Mouse (Mus musculus) embryonic facial prominence, embryonic 11.5 days (tissue): ENCODE measurements around the gene Klf15. TPM values are rescaled to one million over a fixed set of nuclear protein-coding genes. Genes with fewer than 3 reads are reported as not detected.
A peak's percentile ranks its signal among the peaks of the same experiment; 100 is the strongest.

ENCODE experiments used
- ATAC-seq: fragments of 200-750 bp; cut with Nextera tagmentation; replicated peaks from 2 replicates; pipeline ENCODE4 v1.8.0; 2017; ENCODE audit warnings: low read depth; ENCODE audit not compliant: insufficient number of reproducible peaks, low FRiP score, low TSS enrichment
- DNase-seq: peaks from one replicate; pipeline ENCODE4 v3.0.0-alpha.2; 2015; ENCODE audit warnings: low spot score
- H3K27ac ChIP-seq: fragments of 300-500 bp; sonication (generic); replicated peaks from 2 replicates; pipeline ENCODE4 v1.5.1; 2014; ENCODE audit warnings: mild to moderate bottlenecking, low read depth, low read length, control low read depth
- H3K27me3 ChIP-seq: fragments of 300-500 bp; sonication (generic); 2 replicates; pipeline ENCODE4 v1.6.1; 2014; ENCODE audit warnings: mild to moderate bottlenecking, low read length, moderate library complexity, mixed read lengths; ENCODE audit not compliant: control insufficient read depth, insufficient read depth
- H3K36me3 ChIP-seq: fragments of 300-500 bp; sonication (generic); replicated peaks from 2 replicates; pipeline ENCODE4 v1.6.1; 2014; ENCODE audit warnings: low read depth, mild to moderate bottlenecking, low read length, moderate library complexity, mixed read lengths; ENCODE audit not compliant: control insufficient read depth, insufficient read depth
- H3K4me1 ChIP-seq: fragments of 300-500 bp; sonication (generic); 2 replicates; pipeline ENCODE4 v1.6.1; 2014; ENCODE audit warnings: low read length, mixed read lengths; ENCODE audit not compliant: control insufficient read depth, insufficient read depth
- H3K4me2 ChIP-seq: fragments of 300-500 bp; sonication (generic); 2 replicates; pipeline ENCODE4 v1.6.1; 2014; ENCODE audit warnings: low read depth, mild to moderate bottlenecking, control low read depth, low read length, moderate library complexity
- H3K4me3 ChIP-seq: fragments of 300-500 bp; sonication (generic); 2 replicates; pipeline ENCODE4 v1.5.1; 2014; ENCODE audit warnings: low read depth, low read length, control low read depth
- H3K9ac ChIP-seq: fragments of 300-500 bp; sonication (generic); replicated peaks from 2 replicates; pipeline ENCODE4 v1.6.1; 2014; ENCODE audit warnings: mild to moderate bottlenecking, control low read depth, low read length
- H3K9me3 ChIP-seq: fragments of 300-500 bp; sonication (generic); replicated peaks from 2 replicates; pipeline ENCODE4 v1.6.1; 2016; ENCODE audit warnings: mild to moderate bottlenecking, low read length, inconsistent platforms, mixed read lengths; ENCODE audit not compliant: control insufficient read depth
- WGBS: fragments of 180-500 bp; shearing (Covaris S2); extraction: QIAGEN DNeasy Blood & Tissue Kit; methylation state at CpG from one replicate; pipeline ENCODE4 v1.1.7; 2014; 5-methylcytosine and 5-hydroxymethylcytosine counted together
- polyA plus RNA-seq: library from polyadenylated mRNA; unstranded; fragments of >200 nt; fragmentation: Nextera tagmentation; extraction: Ambion mirVana; gene quantifications from 2 replicates; pipeline ENCODE4 v1.2.1, GENCODE M21; 2014

Klf15 gene
- polyA plus RNA-seq, 1 experiment from 2014 or later = 3.8 TPM

DNA sequence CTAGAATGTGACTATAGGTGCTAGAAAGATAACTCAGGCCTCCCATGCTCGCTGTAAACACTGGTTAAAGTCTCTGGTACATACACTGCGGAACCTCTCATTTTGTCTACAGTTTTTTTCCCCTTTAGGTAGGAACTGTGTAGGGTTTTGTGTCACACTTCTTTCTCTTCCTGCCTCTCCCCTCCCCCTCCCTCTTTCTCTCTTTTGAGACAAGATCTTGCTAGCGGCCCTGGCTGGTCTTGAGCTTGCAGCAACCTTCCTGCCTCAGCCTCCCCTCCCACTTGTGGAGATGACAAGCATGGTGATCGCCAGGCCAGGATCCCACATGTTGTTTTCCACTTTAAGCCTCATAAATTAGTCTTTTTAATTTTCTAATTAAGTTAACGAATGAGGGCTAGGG, 8.6 kb upstream of the Klf15 start:
- Histone ChIP-seq H3K36me3 (no peaks in the 10 kb centered on the region), H3K27me3 (no peaks in the 10 kb centered on the region), H3K4me1 (no peaks in the 10 kb centered on the region), H3K27ac (no peak overlapping the region), H3K4me3 (no peak overlapping the region), H3K9me3 (no peaks in the 10 kb centered on the region), H3K4me2 (no peak overlapping the region), H3K9ac (no peak overlapping the region)
- ATAC-seq (no peak), DNase-seq (no peak)
- 85% methylated on average over 5 of the region's 5 CpGs for WGBS

DNA sequence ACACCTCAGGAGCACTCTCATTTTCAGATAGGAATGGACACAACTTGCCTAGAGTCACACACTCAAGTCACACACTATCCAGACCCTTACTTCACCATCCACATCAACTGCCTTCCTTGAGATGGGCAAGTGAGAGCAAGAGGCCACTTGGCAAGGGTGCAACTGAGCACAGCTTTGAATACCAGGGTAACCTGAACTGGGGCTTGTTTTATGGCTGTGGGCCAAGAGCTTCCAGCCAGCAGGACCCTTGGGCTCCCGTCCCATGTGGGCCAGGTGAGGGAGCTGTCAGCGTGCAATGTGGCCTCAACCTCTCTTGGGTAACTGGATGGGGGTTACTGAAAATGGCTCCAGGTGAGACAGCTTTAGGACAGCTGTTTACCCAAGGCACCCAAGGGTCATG, 5.0 kb upstream of the Klf15 start:
- no peak for DNase-seq
- H3K27ac ChIP-seq = no peak overlapping the region
- no peaks in the 10 kb centered on the region for H3K36me3 ChIP-seq
- peaks cover 2% of the 10 kb centered on the region for H3K27me3 ChIP-seq
- WGBS = 83% methylated on average over 2 of the region's 2 CpGs
- H3K4me3 ChIP-seq = no peak overlapping the region
- H3K9me3 ChIP-seq = no peaks in the 10 kb centered on the region
- ATAC-seq = no peak
- H3K4me1 ChIP-seq = no peaks in the 10 kb centered on the region
- H3K9ac ChIP-seq = no peak overlapping the region
- H3K4me2 ChIP-seq = no peak overlapping the region

DNA sequence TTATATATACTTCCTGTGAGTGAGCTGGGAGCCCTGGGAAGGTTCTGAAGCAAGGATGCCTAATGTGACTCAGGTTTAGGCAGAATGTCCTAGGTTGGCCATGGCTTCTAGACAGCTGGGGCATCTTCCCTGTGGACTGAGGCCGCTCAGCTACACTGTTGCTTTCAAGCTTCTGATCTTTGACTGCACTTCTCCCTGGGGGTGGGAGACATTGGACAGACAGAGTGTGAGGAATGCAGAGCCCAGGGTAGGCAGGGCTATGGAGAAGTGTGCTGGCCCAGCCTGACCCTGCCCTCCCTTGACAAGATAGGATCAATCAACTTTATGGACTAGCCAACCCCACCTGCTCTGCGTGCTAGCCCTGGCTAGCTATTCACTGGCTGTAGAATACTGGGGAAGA, 1.2 kb upstream of the Klf15 start:
- 65% methylated on average over 2 of the region's 2 CpGs for WGBS
- DNase-seq = no peak
- Histone ChIP-seq H3K9me3 (no peaks in the 10 kb centered on the region), H3K27me3 (peaks cover 2% of the 10 kb centered on the region), H3K9ac (no peak overlapping the region), H3K36me3 (no peaks in the 10 kb centered on the region), H3K4me1 (no peaks in the 10 kb centered on the region), H3K4me2 (no peak overlapping the region), H3K4me3 (no peak overlapping the region), H3K27ac (no peak overlapping the region)
- ATAC-seq = no peak

DNA sequence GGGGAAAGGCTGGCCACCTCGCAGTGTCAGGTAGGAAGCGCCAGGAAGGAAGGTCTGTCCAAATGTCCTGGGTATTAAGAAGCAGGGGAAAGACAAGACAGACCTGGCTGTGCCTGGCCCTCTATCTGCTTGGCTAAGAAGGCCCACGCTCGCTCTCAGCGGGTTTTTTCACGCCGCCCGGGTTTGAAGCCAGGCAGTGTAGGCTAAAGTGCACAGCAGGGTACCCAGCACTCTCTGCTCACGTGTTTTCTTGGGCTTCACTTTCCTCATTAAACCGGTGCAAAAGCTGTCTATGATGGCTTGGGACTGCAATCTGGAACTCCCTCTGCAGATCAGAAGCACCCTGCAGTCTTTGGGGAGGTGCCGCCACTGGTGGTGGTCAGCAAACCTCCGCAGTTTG, 605 bp upstream of the Klf15 start:
- Histone ChIP-seq H3K9me3 (no peaks in the 10 kb centered on the region), H3K27me3 (peaks cover 2% of the 10 kb centered on the region), H3K4me1 (no peaks in the 10 kb centered on the region), H3K9ac (no peak overlapping the region), H3K27ac (no peak overlapping the region), H3K4me2 (peak overlapping the region; percentile 100), H3K36me3 (no peaks in the 10 kb centered on the region), H3K4me3 (peak overlapping the region; percentile 61)
- ATAC-seq (no peak), DNase-seq (no peak)
- WGBS = 7% methylated on average over 12 of the region's 12 CpGs

DNA sequence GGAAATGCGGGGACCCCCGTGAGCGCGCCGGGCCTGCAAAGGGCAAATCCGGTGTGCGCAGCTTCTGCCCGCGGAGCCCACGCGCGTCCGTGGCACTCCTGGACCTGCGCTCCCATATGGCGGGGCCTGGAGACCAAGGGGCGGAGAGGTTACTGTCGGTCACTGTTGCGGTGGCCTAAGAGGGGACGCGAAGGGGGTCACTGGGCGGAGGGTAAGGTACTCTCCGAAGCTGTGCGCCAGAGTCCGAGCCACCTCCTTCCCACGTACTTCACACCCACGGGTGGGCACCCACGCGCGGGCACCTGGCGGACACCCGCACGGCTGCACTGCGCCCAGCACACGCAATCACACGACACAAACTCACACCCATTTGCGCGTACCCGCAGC, 458 bp downstream of the Klf15 start:
- Histone ChIP-seq H3K9ac (peak overlapping the region; percentile 65), H3K9me3 (no peaks in the 10 kb centered on the region), H3K27me3 (peaks cover 2% of the 10 kb centered on the region), H3K4me3 (peak overlapping the region; percentile 61), H3K4me1 (no peaks in the 10 kb centered on the region), H3K4me2 (peak overlapping the region; percentile 100), H3K36me3 (no peaks in the 10 kb centered on the region), H3K27ac (no peak overlapping the region)
- peak; percentile 31; the same call in 1 of the 2 replicates for ATAC-seq
- DNase-seq = no peak
- WGBS = 0% methylated on average over 38 of the region's 38 CpGs

DNA sequence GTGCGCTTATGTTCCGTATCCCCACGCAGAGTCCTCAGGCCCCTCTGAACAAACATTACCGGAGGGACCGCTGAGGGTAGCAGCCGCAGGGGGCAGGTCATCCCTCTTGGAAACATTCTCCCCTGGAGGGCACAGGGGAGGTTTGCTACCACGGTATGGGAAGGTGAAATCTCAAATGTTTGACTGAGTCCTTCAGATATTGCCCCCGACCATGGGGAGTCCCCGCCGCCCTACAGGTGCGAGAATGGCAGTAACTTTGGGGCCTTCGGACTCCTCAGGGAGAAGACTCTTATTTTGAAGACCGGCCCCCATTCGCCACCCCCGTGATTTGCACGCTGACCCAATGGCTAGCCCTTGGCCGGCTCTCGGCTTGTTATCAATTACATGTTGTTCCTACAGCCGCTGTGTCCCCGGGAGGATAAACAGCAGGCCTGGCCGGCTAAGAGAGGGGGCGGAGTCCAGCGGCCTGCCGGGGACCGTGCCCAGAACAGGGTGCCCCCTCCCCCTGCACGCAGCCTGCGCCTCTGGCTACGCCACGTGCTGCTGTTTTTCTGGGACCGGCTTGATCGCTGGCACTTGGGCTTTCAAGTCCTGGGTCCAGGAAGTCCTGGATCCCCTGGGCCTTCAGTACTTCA, 969 bp downstream of the Klf15 start:
- H3K9me3 ChIP-seq = no peaks in the 10 kb centered on the region
- DNase-seq (peak; percentile 74), ATAC-seq (peak; percentile 80)
- H3K27ac ChIP-seq = no peak overlapping the region
- peak overlapping the region; percentile 65 for H3K9ac ChIP-seq
- no peaks in the 10 kb centered on the region for H3K4me1 ChIP-seq
- peak overlapping the region; percentile 61 for H3K4me3 ChIP-seq
- H3K4me2 ChIP-seq = peak overlapping the region; percentile 100
- peaks cover 2% of the 10 kb centered on the region for H3K27me3 ChIP-seq
- under 1% methylated on average over 31 of the region's 31 CpGs for WGBS
- H3K36me3 ChIP-seq = no peaks in the 10 kb centered on the region

DNA sequence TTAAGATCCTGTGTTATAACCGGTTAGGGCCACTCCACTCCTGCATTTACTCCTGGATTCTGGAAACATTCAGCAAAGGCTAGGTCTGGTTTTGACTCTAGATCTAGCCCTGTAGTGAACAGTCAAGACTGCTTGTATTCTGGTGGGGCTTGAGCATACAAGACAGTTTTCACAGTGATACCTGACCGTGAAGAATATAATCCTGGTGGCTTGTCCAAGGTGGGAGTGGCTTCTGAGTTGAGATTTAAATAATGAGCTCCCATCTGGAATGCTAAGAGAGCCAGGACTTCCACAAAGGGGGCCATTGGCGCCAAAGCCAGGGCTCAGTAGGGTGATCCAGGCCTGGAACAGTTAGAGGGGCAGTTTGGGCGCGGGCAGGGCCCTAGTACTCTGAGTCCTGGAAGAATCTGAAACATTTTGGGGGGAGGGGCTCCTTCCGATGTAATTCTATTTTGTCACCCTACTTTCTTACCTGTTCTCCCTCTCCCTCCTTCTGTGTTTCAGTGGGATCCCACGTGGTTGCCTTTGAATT, 1.6 kb downstream of the Klf15 start:
- peak overlapping the region; percentile 100 for H3K4me2 ChIP-seq
- ATAC-seq = no peak
- WGBS = 35% methylated on average over 7 of the region's 7 CpGs
- peak overlapping the region; percentile 61 for H3K4me3 ChIP-seq
- H3K9ac ChIP-seq = no peak overlapping the region
- H3K4me1 ChIP-seq = no peaks in the 10 kb centered on the region
- no peaks in the 10 kb centered on the region for H3K9me3 ChIP-seq
- peaks cover 2% of the 10 kb centered on the region for H3K27me3 ChIP-seq
- H3K36me3 ChIP-seq = no peaks in the 10 kb centered on the region
- no peak overlapping the region for H3K27ac ChIP-seq
- peak; percentile 19 for DNase-seq

DNA sequence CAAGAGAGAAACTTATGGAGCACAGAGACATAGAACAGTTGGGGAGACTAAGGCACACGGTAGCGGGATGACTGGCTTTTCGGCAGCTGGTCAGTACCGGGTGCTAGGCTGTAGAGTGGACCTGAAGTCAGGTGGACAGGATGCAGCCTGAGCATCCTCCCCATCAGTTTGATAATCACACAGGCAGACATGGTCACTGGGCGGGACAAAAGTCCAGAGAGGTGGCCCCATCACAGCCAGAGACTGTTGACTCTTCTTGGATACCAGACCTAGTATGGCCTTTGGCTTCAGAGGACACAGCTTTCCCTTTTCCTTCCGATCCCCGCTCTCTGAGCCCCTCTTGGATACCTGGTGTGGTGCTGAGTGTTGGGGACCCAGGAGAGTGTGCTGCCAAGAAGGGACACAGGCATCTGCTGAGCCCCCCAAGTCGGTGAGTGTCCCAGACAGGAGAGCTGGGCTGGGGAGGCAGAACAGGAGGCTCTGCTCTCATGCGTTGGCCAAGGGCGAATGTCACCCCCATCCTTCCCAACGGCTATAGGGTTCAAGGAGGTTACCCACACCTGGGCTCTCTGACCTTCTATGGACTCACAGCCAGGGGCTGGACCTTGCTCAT, 2.8 kb downstream of the Klf15 start:
- WGBS = 93% methylated on average over 11 of the region's 11 CpGs
- no peak overlapping the region for H3K4me2 ChIP-seq

More for the DNA sequence above, 2.8 kb downstream of the Klf15 start:
- Histone ChIP-seq H3K27me3 (peaks cover 2% of the 10 kb centered on the region), H3K4me1 (no peaks in the 10 kb centered on the region), H3K4me3 (no peak overlapping the region), H3K36me3 (no peaks in the 10 kb centered on the region), H3K27ac (no peak overlapping the region), H3K9me3 (no peaks in the 10 kb centered on the region), H3K9ac (no peak overlapping the region)
- ATAC-seq = no peak
- no peak for DNase-seq
